Mouse (Mus musculus) kidney, adult 2 months (tissue): ENCODE results near the gene Gramd1b. TPM values are rescaled to one million over a fixed set of nuclear protein-coding genes. Genes with fewer than 3 reads are reported as not detected.

Source experiments
- DNase-seq: peaks from one replicate; pipeline ENCODE4 v3.0.0; 2021
- H3K27ac ChIP-seq: fragments of 200-500 bp; 2 replicates; pipeline ENCODE4 v1.5.1; 2012; ENCODE audit warnings: low read depth, low read length, control low read depth, inconsistent platforms; ENCODE audit not compliant: insufficient read depth
- H3K27me3 ChIP-seq: fragments of 200-500 bp; replicated peaks from 2 replicates; pipeline ENCODE4 v1.6.1; 2012; ENCODE audit warnings: mild to moderate bottlenecking, moderate library complexity, low read length, inconsistent platforms; ENCODE audit not compliant: control insufficient read depth, insufficient read depth
- H3K36me3 ChIP-seq: fragments of 200-500 bp; 2 replicates; pipeline ENCODE4 v1.6.1; 2012; ENCODE audit warnings: mild to moderate bottlenecking, moderate library complexity, low read length, inconsistent platforms; ENCODE audit not compliant: control insufficient read depth, insufficient read depth
- H3K4me1 ChIP-seq: fragments of 200-500 bp; 2 replicates; pipeline ENCODE4 v1.6.1; 2011; ENCODE audit warnings: low read length; ENCODE audit not compliant: control insufficient read depth, insufficient read depth
- H3K4me3 ChIP-seq: fragments of 200-500 bp; 2 replicates; pipeline ENCODE4 v1.5.1; 2011; ENCODE audit warnings: mild to moderate bottlenecking, low read depth, low read length, control low read depth; ENCODE audit not compliant: insufficient read depth
- CTCF ChIP-seq: fragments of 200-500 bp; conservative IDR thresholded peaks from 2 replicates; pipeline ENCODE4 v1.5.1; 2011; ENCODE audit warnings: low read depth, mild to moderate bottlenecking, control low read depth, low read length, moderate library complexity, mixed read lengths; ENCODE audit not compliant: insufficient read depth, insufficient read length
- POLR2A ChIP-seq: fragments of 200-500 bp; IDR thresholded peaks from one replicate; pipeline ENCODE4 v1.6.1; 2011; ENCODE audit warnings: low read depth, low read length, control low read depth
- WGBS: fragments of 180-500 bp; shearing (Covaris S2); methylation state at CpG from one replicate; pipeline ENCODE4 v1.1.7; 2018; 5-methylcytosine and 5-hydroxymethylcytosine counted together
- polyA plus RNA-seq: library from polyadenylated mRNA; depleted of rRNA; stranded (reverse); fragments of >200 nt; gene quantifications from 2 replicates; pipeline ENCODE4 v1.2.3, GENCODE M21; 2012

Gene Gramd1b
- polyA plus RNA-seq, 1 experiment: 210 TPM

GRCm38 (mm10) chr9:40309876-40310275, 221.3 kb downstream of the Gramd1b start:
- no peaks in the 10 kb centered on the region; the same call in none of the 2 replicates for H3K36me3 ChIP-seq
- DNase-seq: no peak
- no peak overlapping the region for H3K4me3 ChIP-seq
- 92% methylated on average over 6 of the region's 6 CpGs for WGBS
- no peaks in the 10 kb centered on the region for H3K4me1 ChIP-seq
- H3K27ac ChIP-seq: no peak overlapping the region
- no peaks in the 10 kb centered on the region for H3K27me3 ChIP-seq
- TF ChIP-seq POLR2A (no peak), CTCF (no peak)

GRCm38 (mm10) chr9:40307311-40307710, 223.9 kb downstream of the Gramd1b start:
- H3K4me3 ChIP-seq: no peak overlapping the region
- H3K36me3 ChIP-seq: no peaks in the 10 kb centered on the region; the same call in none of the 2 replicates
- no peaks in the 10 kb centered on the region for H3K4me1 ChIP-seq
- no peak overlapping the region for H3K27ac ChIP-seq
- WGBS: 96% methylated on average over 3 of the region's 3 CpGs
- DNase-seq: no peak
- H3K27me3 ChIP-seq: no peaks in the 10 kb centered on the region
- TF ChIP-seq POLR2A: no peak
- TF ChIP-seq CTCF: no peak

- no peak overlapping the region for H3K4me3 ChIP-seq
- TF ChIP-seq POLR2A (no peak), CTCF (no peak)
- no peaks in the 10 kb centered on the region for H3K4me1 ChIP-seq
- DNase-seq: no peak
- 92% methylated on average over 8 of the region's 8 CpGs for WGBS
- no peaks in the 10 kb centered on the region; the same call in 1 of the 2 replicates for H3K36me3 ChIP-seq
- H3K27me3 ChIP-seq: no peaks in the 10 kb centered on the region
- no peak overlapping the region for H3K27ac ChIP-seq
Measured at GRCm38 (mm10) chr9:40304243-40304642, 226.9 kb downstream of the Gramd1b start.

- WGBS: 81% methylated on average over 8 of the region's 8 CpGs
- Histone ChIP-seq H3K36me3 (no peaks in the 10 kb centered on the region; the same call in 1 of the 2 replicates), H3K27ac (no peak overlapping the region), H3K4me1 (no peaks in the 10 kb centered on the region), H3K4me3 (no peak overlapping the region), H3K27me3 (no peaks in the 10 kb centered on the region)
- DNase-seq: no peak
- TF ChIP-seq POLR2A (no peak), CTCF (no peak)
Measured at GRCm38 (mm10) chr9:40302375-40302774, 228.8 kb downstream of the Gramd1b start.

- Histone ChIP-seq H3K27ac (no peak overlapping the region), H3K36me3 (no peaks in the 10 kb centered on the region; the same call in 1 of the 2 replicates), H3K4me3 (no peak overlapping the region), H3K4me1 (no peaks in the 10 kb centered on the region), H3K27me3 (no peaks in the 10 kb centered on the region)
- WGBS: 85% methylated on average over 5 of the region's 5 CpGs
- no peak for DNase-seq
- TF ChIP-seq CTCF (no peak), POLR2A (no peak)
Measured at GRCm38 (mm10) chr9:40301475-40301874, 229.7 kb downstream of the Gramd1b start.

- H3K36me3 ChIP-seq: no peaks in the 10 kb centered on the region; the same call in 1 of the 2 replicates
- no peak overlapping the region for H3K27ac ChIP-seq
- peak; percentile 45 for DNase-seq
- 62% methylated on average over 15 of the region's 15 CpGs for WGBS
- TF ChIP-seq CTCF (no peak), POLR2A (no peak)
- no peaks in the 10 kb centered on the region for H3K27me3 ChIP-seq
- H3K4me1 ChIP-seq: no peaks in the 10 kb centered on the region
- H3K4me3 ChIP-seq: no peak overlapping the region
Measured at GRCm38 (mm10) chr9:40300018-40300989, 230.9 kb downstream of the Gramd1b start.

- no peaks in the 10 kb centered on the region; the same call in 1 of the 2 replicates for H3K36me3 ChIP-seq
- no peak for TF ChIP-seq POLR2A
- TF ChIP-seq CTCF: no peak
- no peaks in the 10 kb centered on the region for H3K4me1 ChIP-seq
- DNase-seq: no peak
- 96% methylated on average over 7 of the region's 7 CpGs for WGBS
- H3K27me3 ChIP-seq: no peaks in the 10 kb centered on the region
- no peak overlapping the region for H3K4me3 ChIP-seq
- H3K27ac ChIP-seq: no peak overlapping the region
Measured at GRCm38 (mm10) chr9:40299323-40299722, 231.9 kb downstream of the Gramd1b start.
